Mouse (Mus musculus): Measurements from ENCODE around the gene Vegfb. TPM values are rescaled to one million over a fixed set of nuclear protein-coding genes. Genes with fewer than 3 reads are reported as not detected.

Vegfb gene
- polyA plus RNA-seq, 1 experiment from 2014 or later, result 26.2 TPM

GRCm38 (mm10) chr19:6933436-6934194 lies 53.8 kb downstream of the Vegfb start:
- Histone ChIP-seq H3K9ac (ENCODE audit: low read length) (peak overlapping the region; percentile 58), H3K9me3 (ENCODE audit: control insufficient read depth, low read length) (no peaks in the 10 kb centered on the region), H3K4me2 (replicated peaks; ENCODE audit: low read depth) (peak overlapping the region; percentile 76), H3K36me3 (ENCODE audit: control insufficient read depth, insufficient read depth, low read length) (no peaks in the 10 kb centered on the region), H3K27me3 (ENCODE audit: control insufficient read depth, insufficient read depth, low read length) (peaks cover 10% of the 10 kb centered on the region), H3K4me1 (replicated peaks; ENCODE audit: control insufficient read depth, insufficient read depth) (no peaks in the 10 kb centered on the region), H3K4me3 (ENCODE audit: low read depth, low read length) (peak overlapping the region; percentile 44), H3K27ac (replicated peaks) (no peak overlapping the region)
- 7% methylated on average over 55 of the region's 58 CpGs for WGBS
- no peak for TF ChIP-seq CTCF (IDR thresholded peaks at IDR 0.05; ENCODE audit: low read depth)
- TF ChIP-seq EP300 (optimal IDR thresholded peaks at IDR 0.05), result no peak
- DNase-seq (ENCODE audit: low spot score), result peak; percentile 57
- ATAC-seq (ENCODE audit: low FRiP score, low TSS enrichment), result peak; percentile 62

- H3K4me2 ChIP-seq (replicated peaks; ENCODE audit: low read depth), result no peak overlapping the region
- no peaks in the 10 kb centered on the region for H3K4me1 ChIP-seq (replicated peaks; ENCODE audit: control insufficient read depth, insufficient read depth)
- H3K27ac ChIP-seq (replicated peaks), result no peak overlapping the region
- no peak overlapping the region; the same call in 1 of the 2 replicates for H3K9ac ChIP-seq (ENCODE audit: low read length)
- 60% methylated on average over 4 of the region's 4 CpGs for WGBS
- no peak overlapping the region for H3K4me3 ChIP-seq (ENCODE audit: low read depth, low read length)
- H3K27me3 ChIP-seq (ENCODE audit: control insufficient read depth, insufficient read depth, low read length), result peaks cover 10% of the 10 kb centered on the region
- no peak for ATAC-seq (ENCODE audit: low FRiP score, low TSS enrichment)
- H3K9me3 ChIP-seq (ENCODE audit: control insufficient read depth, low read length), result no peaks in the 10 kb centered on the region
- no peak for DNase-seq (ENCODE audit: low spot score)
- no peaks in the 10 kb centered on the region for H3K36me3 ChIP-seq (ENCODE audit: control insufficient read depth, insufficient read depth, low read length)
- no peak for TF ChIP-seq EP300 (optimal IDR thresholded peaks at IDR 0.05)
- TF ChIP-seq CTCF (IDR thresholded peaks at IDR 0.05; ENCODE audit: low read depth), result no peak
Measured at GRCm38 (mm10) chr19:6933102-6933435, 54.4 kb downstream of the Vegfb start.

Other genes starting within 250 kb of the Vegfb start
- 34.7 and 34.9 TPM in 2 replicates for gene Rps6ka4, start 147.0 kb downstream of the Vegfb start, polyA plus RNA-seq (2015; fragmentation: Nextera tagmentation; extraction: Ambion mirVana)
- gene Ccdc88b, start 129.4 kb downstream of the Vegfb start, polyA plus RNA-seq (2015; fragmentation: Nextera tagmentation; extraction: Ambion mirVana), result 0.34 and 0.45 TPM in 2 replicates
- gene Trmt112, start 78.0 kb downstream of the Vegfb start, polyA plus RNA-seq (2015; fragmentation: Nextera tagmentation; extraction: Ambion mirVana), result 75.8 and 85.9 TPM in 2 replicates
- gene Prdx5, start 77.5 kb downstream of the Vegfb start, polyA plus RNA-seq (2015; fragmentation: Nextera tagmentation; extraction: Ambion mirVana), result 537 and 559 TPM in 2 replicates
- 20.4 and 20.8 TPM in 2 replicates for gene Esrra, start 65.8 kb downstream of the Vegfb start, polyA plus RNA-seq (2015; fragmentation: Nextera tagmentation; extraction: Ambion mirVana)
- 3.7 and 4.5 TPM in 2 replicates for gene Catsperz, start 62.3 kb downstream of the Vegfb start, polyA plus RNA-seq (2015; fragmentation: Nextera tagmentation; extraction: Ambion mirVana)
- gene Kcnk4, start 53.1 kb downstream of the Vegfb start, polyA plus RNA-seq (2015; fragmentation: Nextera tagmentation; extraction: Ambion mirVana), result 0.75 and 0.98 TPM in 2 replicates
- gene Bad, start 45.8 kb downstream of the Vegfb start, polyA plus RNA-seq (2015; fragmentation: Nextera tagmentation; extraction: Ambion mirVana), result 79.0 and 82.8 TPM in 2 replicates
- gene Gpr137, start 45.2 kb downstream of the Vegfb start, polyA plus RNA-seq (2015; fragmentation: Nextera tagmentation; extraction: Ambion mirVana), result 24.7 and 28.7 TPM in 2 replicates
- 143 and 148 TPM in 2 replicates for gene Ppp1r14b, start 12.7 kb downstream of the Vegfb start, polyA plus RNA-seq (2015; fragmentation: Nextera tagmentation; extraction: Ambion mirVana)
- gene Plcb3, start 11.2 kb downstream of the Vegfb start, polyA plus RNA-seq (2015; fragmentation: Nextera tagmentation; extraction: Ambion mirVana), result 30.0 and 33.2 TPM in 2 replicates
- gene Fkbp2, start 7.2 kb downstream of the Vegfb start, polyA plus RNA-seq (2015; fragmentation: Nextera tagmentation; extraction: Ambion mirVana), result 130 and 134 TPM in 2 replicates
- gene Dnajc4, start 4.9 kb upstream of the Vegfb start, polyA plus RNA-seq (2015; fragmentation: Nextera tagmentation; extraction: Ambion mirVana), result 33.0 and 37.2 TPM in 2 replicates
- 21.1 and 21.2 TPM in 2 replicates for gene Nudt22, start 8.5 kb upstream of the Vegfb start, polyA plus RNA-seq (2015; fragmentation: Nextera tagmentation; extraction: Ambion mirVana)
- gene Trpt1, start 8.5 kb upstream of the Vegfb start, polyA plus RNA-seq (2015; fragmentation: Nextera tagmentation; extraction: Ambion mirVana), result 10.0 and 10.1 TPM in 2 replicates
- 7.6 and 8.1 TPM in 2 replicates for gene Fermt3, start 31.8 kb upstream of the Vegfb start, polyA plus RNA-seq (2015; fragmentation: Nextera tagmentation; extraction: Ambion mirVana)
- 67.9 and 69.7 TPM in 2 replicates for gene Stip1, start 52.3 kb upstream of the Vegfb start, polyA plus RNA-seq (2015; fragmentation: Nextera tagmentation; extraction: Ambion mirVana)
- 16.8 and 20.5 TPM in 2 replicates for gene Macrod1, start 69.2 kb upstream of the Vegfb start, polyA plus RNA-seq (2015; fragmentation: Nextera tagmentation; extraction: Ambion mirVana)
- gene Flrt1, start 118.1 kb upstream of the Vegfb start, polyA plus RNA-seq (2015; fragmentation: Nextera tagmentation; extraction: Ambion mirVana), result 1.1 and 1.6 TPM in 2 replicates
- gene Otub1, start 218.7 kb upstream of the Vegfb start, polyA plus RNA-seq (2015; fragmentation: Nextera tagmentation; extraction: Ambion mirVana), result 121 and 126 TPM in 2 replicates
- gene Cox8a, start 230.0 kb upstream of the Vegfb start, polyA plus RNA-seq (2015; fragmentation: Nextera tagmentation; extraction: Ambion mirVana), result 1,651 and 1,766 TPM in 2 replicates

Measured in stomach, postnatal 0 days (tissue).